Mouse (Mus musculus): Measurements from ENCODE around the gene Pitpnm2.

GRCm38 (mm10) chr5:124086876-124087275 lies 162.7 kb downstream of the Pitpnm2 start:
- TF ChIP-seq POLR2A (IDR thresholded peaks at IDR 0.05; ENCODE audit: borderline replicate concordance, low read depth, low read length) (no peak), CTCF (IDR thresholded peaks at IDR 0.05; ENCODE audit: low read depth, low read length) (no peak)
